ENCODE assay signal across 17 mouse cellular contexts in the genomic region with DNA sequence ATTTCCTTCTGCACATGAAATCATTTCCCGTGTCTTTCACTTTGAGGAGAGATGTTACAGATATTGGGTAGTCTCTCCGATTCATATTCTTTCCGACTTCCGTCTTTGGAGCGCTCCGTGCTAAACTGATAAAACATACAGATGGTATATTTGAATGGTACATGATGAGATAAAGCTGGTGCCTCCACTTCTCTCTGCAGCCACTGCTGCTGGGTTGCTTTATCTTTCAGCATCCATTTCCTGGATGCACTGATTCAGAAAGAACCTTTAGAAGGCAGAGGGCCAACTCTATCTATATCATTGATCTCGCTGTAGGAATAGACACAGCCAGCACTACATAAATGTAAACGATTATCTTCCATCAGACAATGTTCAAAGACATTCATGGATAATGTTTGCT.
"Had no signal": no experiment of that assay in that cellular context is flagged by ENCODE, and none has a peak within 500 bp of the region (broad histone marks: within the 10 kb centered on the region; RNA-seq: fewer than 3 reads in every experiment).

No protein-coding gene starts in this region.

- H3K36me3 ChIP-seq: neural tube, embryonic 12.5 days; neural tube, embryonic 13.5 days; neural tube, embryonic 15.5 days; stomach, embryonic 15.5 days had no signal

- H3K27me3 ChIP-seq: neural tube, embryonic 12.5 days; neural tube, embryonic 13.5 days; neural tube, embryonic 15.5 days; stomach, embryonic 15.5 days had no signal

- H3K4me1 ChIP-seq: neural tube, embryonic 12.5 days; neural tube, embryonic 13.5 days; neural tube, embryonic 15.5 days; stomach, embryonic 15.5 days had no signal

- H3K4me3 ChIP-seq: neural tube, embryonic 12.5 days; neural tube, embryonic 13.5 days; neural tube, embryonic 15.5 days; stomach, embryonic 15.5 days had no signal

- DNase-seq: retina, postnatal 1 day; right cerebral cortex, adult 18-20 months; right cerebral cortex, postnatal 14 days; right cerebral cortex, postnatal 25 days; right cerebral cortex, postnatal 4 days; spleen, adult 18-20 months; thymus, adult 18-20 months; thymus, adult 2 months; thymus, postnatal 14 days; thymus, postnatal 25 days; thymus, postnatal 36 days; thymus, postnatal 4 days had no signal

- H3K9ac ChIP-seq: neural tube, embryonic 12.5 days; neural tube, embryonic 13.5 days; neural tube, embryonic 15.5 days; stomach, embryonic 15.5 days had no signal

- H3K9me3 ChIP-seq: neural tube, embryonic 12.5 days; neural tube, embryonic 13.5 days; neural tube, embryonic 15.5 days; stomach, embryonic 15.5 days had no signal

- H3K27ac ChIP-seq: neural tube, embryonic 12.5 days; neural tube, embryonic 13.5 days; neural tube, embryonic 15.5 days; stomach, embryonic 15.5 days; stomach, postnatal 0 days had no signal
